Comparison of ENCODE assay signal across 12 mouse cellular contexts in genomic region chr4:137910382-137911009, GRCm38 (mm10). TPM values are rescaled to one million over a fixed set of nuclear protein-coding genes. Genes with fewer than 3 reads are reported as not detected.
DNase-seq lines count a peak whose midpoint lies in the region; ATAC-seq and TF ChIP-seq lines count a peak whose summit lies in the region.
"Had no signal": no experiment of that assay in that cellular context is flagged by ENCODE, and none has a peak within 500 bp of the region (broad histone marks: within the 10 kb centered on the region; RNA-seq: fewer than 3 reads in every experiment).

No protein-coding gene starts in this region.

- no peaks in the 10 kb centered on the region for H3K27me3 ChIP-seq in heart, embryonic 11.5 days (ENCODE audit: control insufficient read depth, insufficient read depth, low read length)
- no peaks in the 10 kb centered on the region for H3K27me3 ChIP-seq in stomach, postnatal 0 days (ENCODE audit: control insufficient read depth, insufficient read depth, low read length)
- peaks cover 9% of the 10 kb centered on the region for H3K27me3 ChIP-seq in hindbrain, embryonic 12.5 days
- H3K27me3 ChIP-seq: stomach, embryonic 15.5 days had no signal

- no peak for ATAC-seq in heart, embryonic 11.5 days (replicated peaks; ENCODE audit: insufficient number of reproducible peaks, low FRiP score, low TSS enrichment)
- no peak for ATAC-seq in stomach, postnatal 0 days (ENCODE audit: low FRiP score, low TSS enrichment)
- no peak for ATAC-seq in hindbrain, embryonic 12.5 days (ENCODE audit: low FRiP score)
- ATAC-seq: intestine, embryonic 16.5 days had no signal

- H3K9ac ChIP-seq in heart, embryonic 11.5 days (ENCODE audit: low read depth, low read length), result no peak overlapping the region
- no peak overlapping the region for H3K9ac ChIP-seq in stomach, postnatal 0 days (ENCODE audit: low read length)
- H3K9ac ChIP-seq in hindbrain, embryonic 12.5 days, result no peak overlapping the region
- H3K9ac ChIP-seq: lung, embryonic 15.5 days; stomach, embryonic 15.5 days had no signal

- 88% methylated on average over 5 of the region's 5 CpGs for WGBS in heart, embryonic 11.5 days (ENCODE audit: insufficient replicate concordance)
- 96% methylated on average over 5 of the region's 5 CpGs for WGBS in stomach, postnatal 0 days
- 98% methylated on average over 5 of the region's 5 CpGs for WGBS in hindbrain, embryonic 12.5 days

- peak; percentile 90 for DNase-seq in heart, adult 11 months
- peak; percentile 44 for DNase-seq in right cerebral cortex, postnatal 14 days
- DNase-seq in right cerebral cortex, adult 18-20 months, result no peak
- peak; percentile 24 for DNase-seq in induced T-regulatory cell, adult 2 months (ENCODE audit: low read depth)
- peak; percentile 57 for DNase-seq in stomach, postnatal 0 days (ENCODE audit: low spot score)
- no peak for DNase-seq in thymus, adult 18-20 months
- DNase-seq: gastrocnemius, postnatal 25 days had no signal

- H3K9me3 ChIP-seq in heart, embryonic 11.5 days (replicated peaks; ENCODE audit: control insufficient read depth, low read length), result no peaks in the 10 kb centered on the region
- H3K9me3 ChIP-seq in stomach, postnatal 0 days (ENCODE audit: control insufficient read depth, low read length), result no peaks in the 10 kb centered on the region
- no peaks in the 10 kb centered on the region for H3K9me3 ChIP-seq in hindbrain, embryonic 12.5 days (replicated peaks)
- H3K9me3 ChIP-seq: lung, embryonic 15.5 days; stomach, embryonic 15.5 days had no signal

- TF ChIP-seq EP300 in stomach, postnatal 0 days (optimal IDR thresholded peaks at IDR 0.05), result no peak

- H3K4me1 ChIP-seq in heart, embryonic 11.5 days (ENCODE audit: control insufficient read depth, insufficient read depth, low read length), result peaks cover 25% of the 10 kb centered on the region
- peaks cover 4% of the 10 kb centered on the region; the same call in 1 of the 2 replicates for H3K4me1 ChIP-seq in stomach, postnatal 0 days (replicated peaks; ENCODE audit: control insufficient read depth, insufficient read depth)
- H3K4me1 ChIP-seq in hindbrain, embryonic 12.5 days, result peaks cover 14% of the 10 kb centered on the region

- H3K27ac ChIP-seq in heart, embryonic 11.5 days (ENCODE audit: low read depth, low read length), result no peak overlapping the region
- no peak overlapping the region for H3K27ac ChIP-seq in stomach, postnatal 0 days (replicated peaks)
- H3K27ac ChIP-seq in hindbrain, embryonic 12.5 days, result no peak overlapping the region
- H3K27ac ChIP-seq: lung, embryonic 15.5 days; stomach, embryonic 15.5 days had no signal

- no peak overlapping the region for H3K4me2 ChIP-seq in heart, embryonic 11.5 days
- no peak overlapping the region for H3K4me2 ChIP-seq in stomach, postnatal 0 days (replicated peaks; ENCODE audit: low read depth)
- no peak overlapping the region for H3K4me2 ChIP-seq in hindbrain, embryonic 12.5 days (replicated peaks)
- H3K4me2 ChIP-seq: lung, embryonic 15.5 days; stomach, embryonic 15.5 days had no signal

- no peaks in the 10 kb centered on the region for H3K36me3 ChIP-seq in heart, embryonic 11.5 days (ENCODE audit: control insufficient read depth, insufficient read depth, low read length)
- no peaks in the 10 kb centered on the region for H3K36me3 ChIP-seq in stomach, postnatal 0 days (ENCODE audit: control insufficient read depth, insufficient read depth, low read length)
- no peaks in the 10 kb centered on the region for H3K36me3 ChIP-seq in hindbrain, embryonic 12.5 days
- H3K36me3 ChIP-seq: lung, embryonic 15.5 days; stomach, embryonic 15.5 days had no signal

- H3K4me3 ChIP-seq in heart, embryonic 11.5 days (ENCODE audit: low read depth, low read length), result no peak overlapping the region
- no peak overlapping the region for H3K4me3 ChIP-seq in stomach, postnatal 0 days (ENCODE audit: low read depth, low read length)
- H3K4me3 ChIP-seq in hindbrain, embryonic 12.5 days, result no peak overlapping the region
- H3K4me3 ChIP-seq: lung, embryonic 15.5 days; stomach, embryonic 15.5 days had no signal

- peak; percentile 68 for TF ChIP-seq CTCF in stomach, postnatal 0 days (IDR thresholded peaks at IDR 0.05; ENCODE audit: low read depth)

RNA-seq across cellular contexts. Expression of gene Ece1, which starts 48.5 kb away (rescaled TPM):
- polyA plus RNA-seq in heart, embryonic 11.5 days (2014; fragmentation: Nextera tagmentation; extraction: Ambion mirVana), result 129 and 157 TPM in 2 replicates
- polyA plus RNA-seq in stomach, postnatal 0 days (2015; fragmentation: Nextera tagmentation; extraction: Ambion mirVana), result 22.9 and 29.8 TPM in 2 replicates
- 20.1 and 38.1 TPM in 2 replicates for polyA plus RNA-seq in hindbrain, embryonic 12.5 days (2016; fragmentation: Nextera tagmentation; extraction: Ambion mirVana)

Comparison
In these comparisons a context has a peak if more than half of its experiments do, and no peak if none do; other contexts are left out.
1. DNase-seq: peak in heart, adult 11 months (single experiment), right cerebral cortex, postnatal 14 days (single experiment), induced T-regulatory cell, adult 2 months (single experiment) and stomach, postnatal 0 days (single experiment); none in right cerebral cortex, adult 18-20 months (single experiment) and thymus, adult 18-20 months (0 of 2).